Mouse (Mus musculus) myocyte (in vitro differentiated cells): ENCODE measurements around the gene Clec3b.

Source experiments
- CEBPB ChIP-seq: IDR thresholded peaks from 2 replicates; pipeline ENCODE4 v1.6.1; 2011; ENCODE audit warnings: mild to moderate bottlenecking, moderate library complexity; ENCODE audit not compliant: poor library complexity, insufficient read depth, severe bottlenecking
- E2F4 ChIP-seq: IDR thresholded peaks from one replicate; pipeline ENCODE4 v1.6.1; 2011; ENCODE audit warnings: mild to moderate bottlenecking, control low read depth, moderate library complexity; ENCODE audit not compliant: insufficient read depth
- MAX ChIP-seq: IDR thresholded peaks from one replicate; pipeline ENCODE4 v1.6.1; 2011; ENCODE audit warnings: low read depth, mild to moderate bottlenecking, control low read depth
- MYOD1 ChIP-seq, 3 experiments: IDR thresholded peaks; one replicate each; pipeline ENCODE4 v1.6.1; 2011; ENCODE audit warnings: control low read depth in 2 of 3, low read depth in 2 of 3, mild to moderate bottlenecking in 2 of 3, moderate library complexity in 1 of 3; ENCODE audit not compliant: insufficient read length in 2 of 3, control insufficient read depth in 1 of 3
- MYOG ChIP-seq, 3 experiments: IDR thresholded peaks; one replicate each; pipeline ENCODE4 v1.6.1; 2011; ENCODE audit warnings: control low read depth in 2 of 3, low read depth in 2 of 3, mild to moderate bottlenecking in 2 of 3; ENCODE audit not compliant: insufficient read length in 2 of 3, control insufficient read depth in 1 of 3, insufficient read depth in 1 of 3
- POLR2A ChIP-seq: IDR thresholded peaks from one replicate; pipeline ENCODE4 v1.6.1; 2011; ENCODE audit warnings: low read depth, mild to moderate bottlenecking, control low read depth, moderate library complexity; ENCODE audit not compliant: insufficient read length
- POLR2AphosphoS2 ChIP-seq: IDR thresholded peaks from one replicate; pipeline ENCODE4 v1.6.1; 2011; ENCODE audit warnings: low read depth, control low read depth; ENCODE audit not compliant: insufficient read length
- REST ChIP-seq: IDR thresholded peaks from one replicate; pipeline ENCODE4 v1.6.1; 2011; ENCODE audit warnings: mild to moderate bottlenecking, control low read depth, moderate library complexity; ENCODE audit not compliant: insufficient read depth, insufficient read length
- SRF ChIP-seq: IDR thresholded peaks from one replicate; pipeline ENCODE4 v1.6.1; 2011; ENCODE audit warnings: low read depth; ENCODE audit not compliant: control insufficient read depth, insufficient read length
- TCF12 ChIP-seq: IDR thresholded peaks from one replicate; pipeline ENCODE4 v1.6.1; 2011; ENCODE audit warnings: mild to moderate bottlenecking, control low read depth; ENCODE audit not compliant: poor library complexity, insufficient read depth, severe bottlenecking
- TCF3 ChIP-seq: IDR thresholded peaks from one replicate; pipeline ENCODE4 v1.6.1; 2011; ENCODE audit warnings: low read depth, control low read depth; ENCODE audit not compliant: insufficient read length
- USF1 ChIP-seq: IDR thresholded peaks from one replicate; pipeline ENCODE4 v1.6.1; 2011; ENCODE audit warnings: low read depth, mild to moderate bottlenecking, control low read depth, moderate library complexity

- no peak for TF ChIP-seq POLR2AphosphoS2
- no peak for TF ChIP-seq POLR2A
- TF ChIP-seq USF1: no peak
- TF ChIP-seq E2F4: no peak
- no peak for TF ChIP-seq TCF3
- TF ChIP-seq MYOG (IDR thresholded peaks at IDR 0.05; ENCODE audit: control insufficient read depth in 1 of 3, insufficient read depth in 1 of 3, insufficient read length in 2 of 3, low read depth in 2 of 3): no peak
- TF ChIP-seq TCF12: no peak
- TF ChIP-seq MAX: no peak
- TF ChIP-seq CEBPB: no peak
- no peak for TF ChIP-seq SRF
- TF ChIP-seq MYOD1 (IDR thresholded peaks at IDR 0.05; ENCODE audit: control insufficient read depth in 1 of 3, insufficient read length in 2 of 3, low read depth in 2 of 3): no peak
- TF ChIP-seq REST: no peak
Measured at GRCm38 (mm10) chr9:123174356-123174755, 23.6 kb downstream of the Clec3b start.
